Mouse (Mus musculus): ENCODE measurements around the gene Lsm2. TPM values are rescaled to one million over a fixed set of nuclear protein-coding genes. Genes with fewer than 3 reads are reported as not detected.
"Not testable (repeated sequence)": the region's sequence is repeated elsewhere in the genome, so short reads cannot be mapped to it uniquely, and the experiment has no call there.

The Lsm2 gene
- total RNA-seq, 2 experiments from 2014 or later: 16.3 to 18.0 TPM

DNA sequence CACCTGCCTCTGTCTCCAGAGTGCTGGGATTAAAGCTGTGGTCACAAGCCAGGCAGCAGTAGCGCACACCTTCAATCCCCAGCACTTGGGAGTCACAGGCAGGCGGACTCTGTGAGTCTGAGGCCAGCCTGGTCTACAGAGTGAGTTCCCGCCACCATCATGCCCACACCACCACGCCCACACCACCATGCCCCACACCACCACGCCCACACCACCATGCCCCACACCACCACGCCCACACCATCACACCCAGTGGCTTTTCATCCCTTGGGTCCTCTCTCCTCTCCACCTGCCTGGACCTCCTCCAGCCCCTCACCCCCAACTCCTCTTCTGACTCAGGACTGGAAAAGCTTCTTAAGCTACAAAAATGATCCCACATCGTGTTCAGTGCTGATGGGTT lies 50.2 kb downstream of the Lsm2 start:
- DNase-seq: no peak

DNA sequence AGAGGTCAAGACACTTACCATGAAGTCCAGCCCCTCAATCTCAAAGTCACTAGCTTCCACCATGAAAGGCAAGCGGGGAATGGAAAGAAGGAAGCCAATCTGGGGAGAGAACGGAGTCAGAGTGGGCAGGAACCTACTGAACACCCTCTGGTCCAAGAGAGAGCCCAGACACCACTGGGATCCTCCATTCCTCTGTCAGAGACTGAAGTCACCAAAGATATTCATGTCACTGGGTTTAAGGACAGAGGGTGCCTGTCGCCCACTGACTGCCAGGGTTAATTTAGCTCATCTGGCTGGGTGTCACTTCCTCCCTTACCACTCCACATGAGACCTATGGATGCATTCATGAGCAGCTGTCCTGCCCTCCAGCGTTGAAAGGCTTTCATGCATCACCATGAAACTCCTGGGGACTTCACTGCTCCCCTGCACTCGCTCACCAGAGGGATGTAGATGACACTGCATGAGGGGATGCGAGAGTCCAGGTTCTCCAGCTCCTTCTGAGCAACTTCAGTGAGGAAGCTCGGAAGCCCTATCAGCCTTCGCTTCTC lies 50.7 kb downstream of the Lsm2 start:
- DNase-seq: no peak

GRCm38 (mm10) chr17:35033703-35034102 lies 52.0 kb downstream of the Lsm2 start:
- not testable (repeated sequence) for DNase-seq

GRCm38 (mm10) chr17:35034896-35035295 lies 53.2 kb downstream of the Lsm2 start:
- DNase-seq: no peak

Other genes starting within 250 kb of the Lsm2 start
- gene C4b, start 238.0 kb upstream of the Lsm2 start, total RNA-seq (2021): 10 to 100 TPM; 14.4 to 25.5 TPM
- gene Cyp21a1, start 177.3 kb upstream of the Lsm2 start, total RNA-seq (2021): not detected
- gene Stk19, start 144.9 kb upstream of the Lsm2 start, total RNA-seq (2021): 1 to 10 TPM; 8.5 to 9.5 TPM
- 10 to 100 TPM in 1 of 2 experiments, 1 to 10 TPM in 1; 9.8 to 13.3 TPM for gene Dxo, start 144.8 kb upstream of the Lsm2 start, total RNA-seq (2021)
- gene Skiv2l, start 131.7 kb upstream of the Lsm2 start, total RNA-seq (2021): 10 to 100 TPM; 20.5 to 21.0 TPM
- gene Nelfe, start 131.5 kb upstream of the Lsm2 start, total RNA-seq (2021): 10 to 100 TPM; 14.4 to 15.2 TPM
- gene Cfb, start 119.3 kb upstream of the Lsm2 start, total RNA-seq (2021): 10 to 100 TPM in 1 of 2 experiments, 1 to 10 TPM in 1; 3.3 to 13.7 TPM
- 1 to 10 TPM; 7.4 to 7.7 TPM for gene Zbtb12, start 102.4 kb upstream of the Lsm2 start, total RNA-seq (2021)
- gene Gm20547, start 99.8 kb upstream of the Lsm2 start, total RNA-seq (2021): not detected
- gene C2, start 83.6 kb upstream of the Lsm2 start, total RNA-seq (2021): 1 to 10 TPM; 2.8 to 4.1 TPM
- gene Ehmt2, start 83.4 kb upstream of the Lsm2 start, total RNA-seq (2021): 10 to 100 TPM; 38.1 to 42.7 TPM
- gene Slc44a4, start 67.4 kb upstream of the Lsm2 start, total RNA-seq (2021): under 1 TPM in 1 of 2 experiments, not detected in 1; 0.62 TPM
- gene Neu1, start 50.6 kb upstream of the Lsm2 start, total RNA-seq (2021): 10 to 100 TPM; 14.6 to 15.9 TPM
- 10 to 100 TPM; 15.5 to 68.2 TPM for gene Hspa1b, start 22.6 kb upstream of the Lsm2 start, total RNA-seq (2021)
- gene Gm20481, start 11.9 kb upstream of the Lsm2 start, total RNA-seq (2021): not detected
- 10 to 100 TPM; 17.5 to 41.5 TPM for gene Hspa1a, start 9.7 kb upstream of the Lsm2 start, total RNA-seq (2021)
- 10 to 100 TPM in 1 of 2 experiments, 1 to 10 TPM in 1; 9.8 to 10.8 TPM for gene Hspa1l, start 9.2 kb upstream of the Lsm2 start, total RNA-seq (2021)
- gene Vars, start 19.1 kb downstream of the Lsm2 start, total RNA-seq (2021): 10 to 100 TPM; 32.4 to 35.1 TPM
- gene Vwa7, start 34.7 kb downstream of the Lsm2 start, total RNA-seq (2021): 10 to 100 TPM; 13.1 to 14.1 TPM
- gene Sapcd1, start 46.2 kb downstream of the Lsm2 start, total RNA-seq (2021): not detected
- gene Msh5, start 64.9 kb downstream of the Lsm2 start, total RNA-seq (2021): not detected
- gene Clic1, start 68.1 kb downstream of the Lsm2 start, total RNA-seq (2021): 10 to 100 TPM; 30.4 to 32.4 TPM
- gene Ddah2, start 77.2 kb downstream of the Lsm2 start, total RNA-seq (2021): 10 to 100 TPM; 14.0 to 19.8 TPM
- not detected for gene Ly6g6c, start 83.5 kb downstream of the Lsm2 start, total RNA-seq (2021)
- under 1 TPM; 0.31 to 0.87 TPM for gene Mpig6b, start 84.3 kb downstream of the Lsm2 start, total RNA-seq (2021)
- not detected for gene Ly6g6e, start 95.0 kb downstream of the Lsm2 start, total RNA-seq (2021)
- gene Ly6g6d, start 96.2 kb downstream of the Lsm2 start, total RNA-seq (2021): under 1 TPM in 1 of 2 experiments, not detected in 1; 0.57 TPM
- gene Ly6g6f, start 103.7 kb downstream of the Lsm2 start, total RNA-seq (2021): not detected
- gene Abhd16a, start 107.4 kb downstream of the Lsm2 start, total RNA-seq (2021): 10 to 100 TPM; 55.1 to 59.5 TPM
- gene Ly6g5c, start 126.4 kb downstream of the Lsm2 start, total RNA-seq (2021): not detected
- gene Ly6g5b, start 133.6 kb downstream of the Lsm2 start, total RNA-seq (2021): not detected
- gene Gpank1, start 139.6 kb downstream of the Lsm2 start, total RNA-seq (2021): 10 to 100 TPM in 1 of 2 experiments, 1 to 10 TPM in 1; 7.3 to 10.5 TPM
- 100 to 1,000 TPM; 149 to 150 TPM for gene Csnk2b, start 140.2 kb downstream of the Lsm2 start, total RNA-seq (2021)
- 10 to 100 TPM; 25.3 to 28.5 TPM for gene D17H6S53E, start 144.5 kb downstream of the Lsm2 start, total RNA-seq (2021)
- gene Apom, start 150.2 kb downstream of the Lsm2 start, total RNA-seq (2021): not detected
- 100 to 1,000 TPM; 242 to 244 TPM for gene Bag6, start 153.3 kb downstream of the Lsm2 start, total RNA-seq (2021)
- 100 to 1,000 TPM; 125 to 144 TPM for gene Prrc2a, start 183.0 kb downstream of the Lsm2 start, total RNA-seq (2021)
- 1 to 10 TPM; 3.7 to 4.8 TPM for gene Aif1, start 194.2 kb downstream of the Lsm2 start, total RNA-seq (2021)
- gene Lst1, start 206.6 kb downstream of the Lsm2 start, total RNA-seq (2021): 1 to 10 TPM; 2.0 to 3.3 TPM
- 10 to 100 TPM in 1 of 2 experiments, 1 to 10 TPM in 1; 1.5 to 12.1 TPM for gene Ltb, start 212.6 kb downstream of the Lsm2 start, total RNA-seq (2021)
- gene Tnf, start 220.1 kb downstream of the Lsm2 start, total RNA-seq (2021): under 1 TPM; 0.25 to 0.28 TPM
- 1 to 10 TPM in 1 of 2 experiments, not detected in 1; 1.0 TPM for gene Lta, start 223.5 kb downstream of the Lsm2 start, total RNA-seq (2021)
- gene Gm16181, start 239.0 kb downstream of the Lsm2 start, total RNA-seq (2021): not detected